Mouse (Mus musculus) C2C12 (cell line): Measurements from ENCODE around the gene Ubtf.

Experiments used
- CEBPB ChIP-seq: IDR thresholded peaks from one replicate; pipeline ENCODE4 v1.6.1; 2011; ENCODE audit warnings: low read depth, mild to moderate bottlenecking, control low read depth, moderate library complexity
- CTCF ChIP-seq: IDR thresholded peaks from one replicate; pipeline ENCODE4 v1.5.1; 2011; ENCODE audit not compliant: control insufficient read depth, insufficient read depth, insufficient read length
- FOSL1 ChIP-seq: IDR thresholded peaks from one replicate; pipeline ENCODE4 v1.8.0; 2011; ENCODE audit warnings: mild to moderate bottlenecking, low read length; ENCODE audit not compliant: poor library complexity, insufficient read depth, severe bottlenecking
- MAX ChIP-seq: IDR thresholded peaks from one replicate; pipeline ENCODE4 v1.6.1; 2011; ENCODE audit warnings: mild to moderate bottlenecking, control low read depth
- MYOD1 ChIP-seq: IDR thresholded peaks from one replicate; pipeline ENCODE4 v1.6.1; 2011; ENCODE audit warnings: low read depth; ENCODE audit not compliant: control insufficient read depth, insufficient read length
- MYOG ChIP-seq: IDR thresholded peaks from one replicate; pipeline ENCODE4 v1.6.1; 2011; ENCODE audit not compliant: control insufficient read depth, insufficient read length; ENCODE audit errors: extremely low read depth
- USF1 ChIP-seq: IDR thresholded peaks from one replicate; pipeline ENCODE4 v1.6.1; 2011; ENCODE audit warnings: low read depth, mild to moderate bottlenecking, control low read depth, moderate library complexity

- TF ChIP-seq CTCF = no peak
- TF ChIP-seq CEBPB = no peak
- TF ChIP-seq USF1 = no peak
- TF ChIP-seq MAX = no peak
- TF ChIP-seq MYOD1 = no peak
- no peak for TF ChIP-seq FOSL1
- no peak for TF ChIP-seq MYOG
Observed at GRCm38 (mm10) chr11:102355501-102355900, 36.0 kb upstream of the Ubtf start.
